Mouse (Mus musculus): ENCODE results near the gene Mindy4.
A peak's percentile ranks its signal among the peaks of the same experiment; 100 is the strongest.

Mindy4 gene

GRCm38 (mm10) chr6:55344291-55345016 lies 141.3 kb downstream of the Mindy4 start:
- no peak for DNase-seq

- DNase-seq: no peak
Observed at GRCm38 (mm10) chr6:55345264-55345663, 142.1 kb downstream of the Mindy4 start.

GRCm38 (mm10) chr6:55346491-55346890 lies 143.3 kb downstream of the Mindy4 start:
- no peak for DNase-seq

- DNase-seq: no peak
Observed at GRCm38 (mm10) chr6:55347711-55348571, 144.8 kb downstream of the Mindy4 start.

- no peak for DNase-seq
Observed at GRCm38 (mm10) chr6:55349231-55349630, 146.0 kb downstream of the Mindy4 start.

GRCm38 (mm10) chr6:55350383-55350952 lies 147.3 kb downstream of the Mindy4 start:
- no peak for DNase-seq

GRCm38 (mm10) chr6:55351712-55352111 lies 148.5 kb downstream of the Mindy4 start:
- DNase-seq: no peak

GRCm38 (mm10) chr6:55353711-55354445 lies 150.7 kb downstream of the Mindy4 start:
- DNase-seq: no peak

GRCm38 (mm10) chr6:55354456-55355117 lies 151.4 kb downstream of the Mindy4 start:
- DNase-seq: no peak

- no peak for DNase-seq
Observed at GRCm38 (mm10) chr6:55355575-55355974, 152.4 kb downstream of the Mindy4 start.

- DNase-seq: no peak
Observed at GRCm38 (mm10) chr6:55356017-55356703, 153.0 kb downstream of the Mindy4 start.

GRCm38 (mm10) chr6:55356976-55357635 lies 153.9 kb downstream of the Mindy4 start:
- no peak for DNase-seq

- DNase-seq: peak; percentile 54
Observed at GRCm38 (mm10) chr6:55357636-55358031, 154.5 kb downstream of the Mindy4 start.

GRCm38 (mm10) chr6:55358731-55359143 lies 155.6 kb downstream of the Mindy4 start:
- DNase-seq: peak; percentile 77

GRCm38 (mm10) chr6:55362663-55363062 lies 159.5 kb downstream of the Mindy4 start:
- DNase-seq: no peak

- no peak for DNase-seq
Observed at GRCm38 (mm10) chr6:55367126-55367525, 163.9 kb downstream of the Mindy4 start.

Data from retina, postnatal 1 day (tissue).